Mouse (Mus musculus) CH12F3 (cell line): ENCODE results near the gene Skp2.

Source experiments
- in situ Hi-C: fragments of 300-500 bp; cut with MboI; formaldehyde crosslinking; loops from 2 replicates; pipeline ENCODE4 v1.14.3; 2020; ENCODE audit warnings: low sequenced_read_pairs

The Skp2 gene

GRCm38 (mm10) chr15:9078481-9079300 lies 76.5 kb downstream of the Skp2 start:
- in situ Hi-C loops, result no loop called here

- in situ Hi-C loops, result no loop called here
Measured at GRCm38 (mm10) chr15:9075608-9076200, 79.5 kb downstream of the Skp2 start.

GRCm38 (mm10) chr15:9074671-9075070 lies 80.6 kb downstream of the Skp2 start:
- in situ Hi-C loops, result no loop called here

- in situ Hi-C loops, result no loop called here
Measured at GRCm38 (mm10) chr15:9074139-9074538, 81.1 kb downstream of the Skp2 start.

- in situ Hi-C loops, result no loop called here
Measured at GRCm38 (mm10) chr15:9073684-9074083, 81.5 kb downstream of the Skp2 start.

- in situ Hi-C loops, result no loop called here
Measured at GRCm38 (mm10) chr15:9073067-9073608, 82.1 kb downstream of the Skp2 start.

- in situ Hi-C loops, result no loop called here
Measured at GRCm38 (mm10) chr15:9072630-9073029, 82.6 kb downstream of the Skp2 start.

- in situ Hi-C loops, result no loop called here
Measured at GRCm38 (mm10) chr15:9071556-9072544, 83.4 kb downstream of the Skp2 start.

GRCm38 (mm10) chr15:9070912-9071555 lies 84.2 kb downstream of the Skp2 start, which contains the start of gene Nadk2:
Gene Nadk2 (plus strand): TSS chr15:9071260.
- in situ Hi-C loops, result no loop called here

- in situ Hi-C loops, result no loop called here
Measured at GRCm38 (mm10) chr15:9070353-9070752, 84.9 kb downstream of the Skp2 start.

- in situ Hi-C loops, result no loop called here
Measured at GRCm38 (mm10) chr15:9068881-9069280, 86.3 kb downstream of the Skp2 start.
